Mouse (Mus musculus): ENCODE results near the gene Gm20696.

DNA sequence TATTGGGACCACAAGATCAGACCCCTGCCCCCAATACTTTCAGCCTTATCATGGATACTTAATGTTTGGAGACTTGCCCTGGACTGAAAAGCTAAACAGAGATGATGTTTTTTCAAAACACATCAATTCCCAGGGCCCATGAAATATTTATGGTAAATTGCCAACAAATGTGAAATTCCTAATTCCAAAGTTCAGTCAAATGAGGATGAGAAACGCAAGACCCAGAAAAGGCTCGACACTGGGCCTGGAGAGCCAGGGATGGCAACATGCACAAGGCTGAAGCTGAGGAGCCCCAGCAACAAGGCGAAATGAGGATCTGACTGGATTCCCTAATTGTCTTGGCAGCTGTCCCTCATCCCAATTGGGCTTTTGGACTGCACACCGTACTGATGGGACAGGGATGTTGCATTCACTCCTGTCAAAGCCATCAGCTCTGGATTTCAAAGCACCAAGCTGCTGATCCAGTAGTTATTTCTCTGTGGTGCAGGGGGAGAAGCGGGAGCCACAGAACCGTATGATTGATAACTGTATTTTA, 438.2 kb downstream of the Gm20696 start:
- TF ChIP-seq CTCF (IDR thresholded peaks at IDR 0.05; ENCODE audit: extremely low read depth, insufficient read depth, low read length) (no peak), POLR2A (IDR thresholded peaks at IDR 0.05; ENCODE audit: extremely low read depth, insufficient read depth, low read length) (no peak)
